Comparison of ENCODE assay signal across 8 mouse cellular contexts in genomic region chr17:25727265-25728008, GRCm38 (mm10). TPM values are rescaled to one million over a fixed set of nuclear protein-coding genes. Genes with fewer than 3 reads are reported as not detected.
DNase-seq lines count a peak whose midpoint lies in the region; ATAC-seq and TF ChIP-seq lines count a peak whose summit lies in the region.

TSS of gene Chtf18 (minus strand) at chr17:25727419.
TSS of gene Rpusd1 (plus strand) at chr17:25727670.

- peaks cover 0 to 16% of the 10 kb centered on the region in 2 experiments; a peak in 2 of 4 replicates for H3K4me1 ChIP-seq in MEL (ENCODE audit: control insufficient read depth in 1 of 2, insufficient read depth in 2 of 2, low read length in 2 of 2)
- peaks cover 9% of the 10 kb centered on the region for H3K4me1 ChIP-seq in cerebellum, adult 2 months (ENCODE audit: control insufficient read depth, insufficient read depth, low read length)
- H3K4me1 ChIP-seq in forebrain, postnatal 0 days (ENCODE audit: insufficient read depth) = peaks cover 13% of the 10 kb centered on the region; the same call in 1 of the 2 replicates
- peaks cover 22% of the 10 kb centered on the region for H3K4me1 ChIP-seq in lung, embryonic 15.5 days

- H3K4me2 ChIP-seq in forebrain, postnatal 0 days (ENCODE audit: low read depth) = peak within 1 kb of the TSS; percentile 94
- peak within 1 kb of the TSS; percentile 94 for H3K4me2 ChIP-seq in lung, embryonic 15.5 days

- H3K4me3 ChIP-seq in MEL (ENCODE audit: control insufficient read depth in 1 of 2, insufficient read depth in 1 of 2, low read depth in 2 of 2, low read length in 2 of 2) = peak within 1 kb of the TSS; percentile 73 to 81
- peak within 1 kb of the TSS; percentile 95 for H3K4me3 ChIP-seq in cerebellum, adult 2 months (replicated peaks; ENCODE audit: insufficient read depth, low read depth, low read length)
- peak within 1 kb of the TSS; percentile 67 for H3K4me3 ChIP-seq in forebrain, postnatal 0 days (ENCODE audit: low read depth, low read length)
- peak within 1 kb of the TSS; percentile 59 for H3K4me3 ChIP-seq in lung, embryonic 15.5 days

- DNase-seq in MEL (ENCODE audit: low read depth, low spot score) = peak; percentile 100
- DNase-seq in cerebellum, adult 2 months = peak; percentile 99 to 100
- peak; percentile 100 for DNase-seq in forebrain, postnatal 0 days
- DNase-seq in heart, postnatal 4 days = peak; percentile 99
- DNase-seq in layer of hippocampus, adult 8-10 months (ENCODE audit: low spot score in 2 of 2) = peak; percentile 100
- DNase-seq in ovary, adult 18-20 months (ENCODE audit: low spot score) = peak; percentile 99
- DNase-seq in thymus, postnatal 0 days (ENCODE audit: low spot score) = peak; percentile 99

- WGBS in cerebellum, adult 2 months = under 1% methylated on average over 37 of the region's 37 CpGs
- 2% methylated on average over 37 of the region's 37 CpGs for WGBS in forebrain, postnatal 0 days
- under 1% methylated on average over 37 of the region's 37 CpGs for WGBS in lung, embryonic 15.5 days

- no peaks in the 10 kb centered on the region for H3K36me3 ChIP-seq in MEL (ENCODE audit: control insufficient read depth in 1 of 2, insufficient read depth in 2 of 2, low read length in 2 of 2)
- H3K36me3 ChIP-seq in forebrain, postnatal 0 days (ENCODE audit: insufficient read depth) = peaks cover 15% of the 10 kb centered on the region; the same call in 1 of the 2 replicates
- H3K36me3 ChIP-seq in lung, embryonic 15.5 days = peaks cover 23% of the 10 kb centered on the region

- peak; percentile 60 to 95 for TF ChIP-seq POLR2A in MEL (IDR thresholded peaks at IDR 0.05; ENCODE audit: control insufficient read depth in 1 of 2, insufficient read depth in 1 of 2, low read depth in 1 of 2, low read length in 2 of 2, poor library complexity in 1 of 2)
- peak; percentile 92; the same call in 1 of the 2 replicates for TF ChIP-seq POLR2A in cerebellum, adult 2 months (IDR thresholded peaks at IDR 0.05; ENCODE audit: borderline replicate concordance, insufficient read depth, low read length)

- no peak for TF ChIP-seq CTCF in MEL (IDR thresholded peaks at IDR 0.05 in 2 of 3, conservative IDR thresholded peaks at IDR 0.05 in 1 of 3; ENCODE audit: control insufficient read depth in 1 of 3, insufficient read depth in 1 of 3, low read depth in 2 of 3, low read length in 3 of 3, poor library complexity in 1 of 3, severe bottlenecking in 1 of 3)
- TF ChIP-seq CTCF in cerebellum, adult 2 months (IDR thresholded peaks at IDR 0.05; ENCODE audit: borderline replicate concordance, insufficient read depth, low read depth, low read length) = no peak
- TF ChIP-seq CTCF in forebrain, postnatal 0 days (IDR thresholded peaks at IDR 0.05; ENCODE audit: low read depth) = no peak

- TF ChIP-seq EP300 in MEL (IDR thresholded peaks at IDR 0.05; ENCODE audit: low read depth in 1 of 2, low read length in 2 of 2) = no peak

- TF ChIP-seq RAD21 in MEL (IDR thresholded peaks at IDR 0.05; ENCODE audit: low read depth, low read length) = no peak

- H3K9ac ChIP-seq in MEL (ENCODE audit: control insufficient read depth, low read depth, low read length, poor library complexity, severe bottlenecking) = peak within 1 kb of the TSS; percentile 77
- H3K9ac ChIP-seq in forebrain, postnatal 0 days = peak within 1 kb of the TSS; percentile 61
- H3K9ac ChIP-seq in lung, embryonic 15.5 days = peak within 1 kb of the TSS; percentile 85

- peak; percentile 99 for ATAC-seq in forebrain, postnatal 0 days
- peak; percentile 98 for ATAC-seq in lung, embryonic 15.5 days (ENCODE audit: borderline replicate concordance, extremely low read depth, low FRiP score, low TSS enrichment)

- no peaks in the 10 kb centered on the region for H3K9me3 ChIP-seq in MEL (replicated peaks; ENCODE audit: insufficient read depth, low read length)
- no peaks in the 10 kb centered on the region for H3K9me3 ChIP-seq in forebrain, postnatal 0 days (ENCODE audit: low read length)
- H3K9me3 ChIP-seq in lung, embryonic 15.5 days = no peaks in the 10 kb centered on the region

- no peaks in the 10 kb centered on the region for H3K27me3 ChIP-seq in MEL (ENCODE audit: control insufficient read depth in 1 of 2, insufficient read depth in 2 of 2, low read length in 2 of 2)
- H3K27me3 ChIP-seq in cerebellum, adult 2 months (ENCODE audit: control insufficient read depth, insufficient read depth, low read length) = no peaks in the 10 kb centered on the region
- no peaks in the 10 kb centered on the region for H3K27me3 ChIP-seq in forebrain, postnatal 0 days (ENCODE audit: insufficient read depth, low read length)
- H3K27me3 ChIP-seq in lung, embryonic 15.5 days = no peaks in the 10 kb centered on the region

- H3K27ac ChIP-seq in MEL (ENCODE audit: control insufficient read depth, low read depth, low read length) = peak within 1 kb of the TSS; percentile 23; the same call in 1 of the 2 replicates
- 0 out of 2 replicates have a peak within 1 kb of the TSS, but pooled peaks have one; percentile 48 for H3K27ac ChIP-seq in cerebellum, adult 2 months (ENCODE audit: insufficient read depth, low read length)
- peak within 1 kb of the TSS; percentile 62; the same call in 1 of the 2 replicates for H3K27ac ChIP-seq in forebrain, postnatal 0 days (ENCODE audit: low read depth, low read length)
- H3K27ac ChIP-seq in lung, embryonic 15.5 days = peak within 1 kb of the TSS; percentile 4; the same call in 1 of the 2 replicates

- H3K79me2 ChIP-seq in MEL (ENCODE audit: control insufficient read depth, insufficient read depth, low read length, poor library complexity) = peaks cover 8% of the 10 kb centered on the region

TF ChIP-seq in MEL, 35 proteins besides CTCF, POLR2A, EP300 and RAD21 (continues in another document):
- TF ChIP-seq CHD2 (IDR thresholded peaks at IDR 0.05; ENCODE audit: low read length) = peak; percentile 70; the same call in 1 of the 2 replicates
- TF ChIP-seq MEF2A (IDR thresholded peaks at IDR 0.05; ENCODE audit: extremely low read depth, insufficient replicate concordance, low read depth, low read length, poor library complexity, severe bottlenecking) = no peak
- TF ChIP-seq UBTF (IDR thresholded peaks at IDR 0.05; ENCODE audit: borderline replicate concordance, insufficient read depth, low read depth, low read length) = no peak
- no peak; the same call in 1 of the 2 replicates for TF ChIP-seq TCF12 (IDR thresholded peaks at IDR 0.05; ENCODE audit: low read depth, low read length)
- TF ChIP-seq ZNF384 (IDR thresholded peaks at IDR 0.05; ENCODE audit: low read depth, low read length) = no peak
- TF ChIP-seq BHLHE40 (IDR thresholded peaks at IDR 0.05; ENCODE audit: borderline replicate concordance, low read depth, low read length) = no peak
- TF ChIP-seq SMC3 (IDR thresholded peaks at IDR 0.05; ENCODE audit: low read depth, low read length) = no peak
- peak; percentile 64; the same call in 1 of the 2 replicates for TF ChIP-seq TBP (IDR thresholded peaks at IDR 0.05; ENCODE audit: low read depth, low read length)
- TF ChIP-seq USF2 (IDR thresholded peaks at IDR 0.05; ENCODE audit: borderline replicate concordance in 1 of 2, insufficient read depth in 1 of 2, low read depth in 1 of 2, low read length in 2 of 2) = no peak
- TF ChIP-seq ZMIZ1 (IDR thresholded peaks at IDR 0.05; ENCODE audit: low read depth, low read length) = peak; percentile 20
- no peak for TF ChIP-seq ZC3H11A (IDR thresholded peaks at IDR 0.05; ENCODE audit: low read depth, low read length)
- TF ChIP-seq MAFK (IDR thresholded peaks at IDR 0.05; ENCODE audit: borderline replicate concordance, low read depth, low read length) = no peak
- no peak for TF ChIP-seq ZKSCAN1 (IDR thresholded peaks at IDR 0.05; ENCODE audit: low read depth, low read length)
- no peak for TF ChIP-seq CHD1 (IDR thresholded peaks at IDR 0.05; ENCODE audit: low read depth, low read length)
- TF ChIP-seq E2F4 (IDR thresholded peaks at IDR 0.05; ENCODE audit: borderline replicate concordance, low read depth, low read length) = peak; percentile 90; the same call in 1 of the 2 replicates
- peak; percentile 40; the same call in 1 of the 2 replicates for TF ChIP-seq KAT2A (conservative IDR thresholded peaks at IDR 0.05; ENCODE audit: low read depth, low read length)
- TF ChIP-seq POLR2AphosphoS2 (IDR thresholded peaks at IDR 0.05; ENCODE audit: low read length) = peak; percentile 65; the same call in 1 of the 2 replicates
- TF ChIP-seq GATA1 (IDR thresholded peaks at IDR 0.05; ENCODE audit: low read depth, low read length) = no peak
- TF ChIP-seq MXI1 (IDR thresholded peaks at IDR 0.05; ENCODE audit: low read depth, low read length) = peak; percentile 82
- TF ChIP-seq ETS1 (IDR thresholded peaks at IDR 0.05; ENCODE audit: low read depth, low read length) = no peak
- no peak for TF ChIP-seq RCOR1 (IDR thresholded peaks at IDR 0.05; ENCODE audit: low read depth, low read length)
- peak; percentile 71 for TF ChIP-seq HCFC1 (IDR thresholded peaks at IDR 0.05; ENCODE audit: low read depth, low read length)

RNA-seq across cellular contexts. Expression of gene Chtf18, which starts in this region (rescaled TPM):
- total RNA-seq in MEL (2012; rRNA removed) = 29.9 and 35.5 TPM in 2 replicates
- polyA plus RNA-seq in MEL (2012; ENCODE audit: insufficient read depth in 1 of 2, insufficient read length in 2 of 2, low read depth in 1 of 2, low replicate concordance in 2 of 2, missing spikeins in 1 of 2) = 10 to 100 TPM in 1 of 2 experiments, not detected in 1; 71.1 TPM
- 3.7 and 4.1 TPM in 2 replicates for polyA plus RNA-seq in cerebellum, adult 2 months (2012; rRNA removed)
- total RNA-seq in forebrain, postnatal 0 days (2014; rRNA removed) = 2.2 and 3.7 TPM in 2 replicates
- polyA plus RNA-seq in forebrain, postnatal 0 days (2015; fragmentation: Nextera tagmentation; extraction: Ambion mirVana) = 2.3 and 3.3 TPM in 2 replicates
- total RNA-seq in heart, postnatal 4 days (2021) = 10 to 100 TPM; 12.6 to 13.6 TPM
- total RNA-seq in layer of hippocampus, adult 8-10 months (2022) = 1 to 10 TPM; 1.3 to 4.9 (median 2.0) TPM
- 36.7 and 42.0 TPM in 2 replicates for polyA plus RNA-seq in lung, embryonic 15.5 days (2015; fragmentation: Nextera tagmentation; extraction: Ambion mirVana)
- 21.1 and 23.5 TPM in 2 replicates for polyA plus RNA-seq in thymus, postnatal 0 days (2015; fragmentation: Nextera tagmentation; extraction: Ambion mirVana)

RNA-seq across cellular contexts. Expression of gene Rpusd1, which starts in this region (rescaled TPM):
- 7.3 and 8.2 TPM in 2 replicates for total RNA-seq in MEL (2012; rRNA removed)
- 10 to 100 TPM in 1 of 2 experiments, not detected in 1; 23.9 TPM for polyA plus RNA-seq in MEL (2012; ENCODE audit: insufficient read depth in 1 of 2, insufficient read length in 2 of 2, low read depth in 1 of 2, low replicate concordance in 2 of 2, missing spikeins in 1 of 2)
- polyA plus RNA-seq in cerebellum, adult 2 months (2012; rRNA removed) = 96.4 and 97.4 TPM in 2 replicates
- 6.5 and 8.0 TPM in 2 replicates for total RNA-seq in forebrain, postnatal 0 days (2014; rRNA removed)
- polyA plus RNA-seq in forebrain, postnatal 0 days (2015; fragmentation: Nextera tagmentation; extraction: Ambion mirVana) = 30.0 and 30.7 TPM in 2 replicates
- total RNA-seq in heart, postnatal 4 days (2021) = 1 to 10 TPM; 5.4 to 6.6 TPM
- 10 to 100 TPM; 51.7 to 56.8 (median 54.0) TPM for total RNA-seq in layer of hippocampus, adult 8-10 months (2022)
- polyA plus RNA-seq in lung, embryonic 15.5 days (2015; fragmentation: Nextera tagmentation; extraction: Ambion mirVana) = 24.5 and 24.7 TPM in 2 replicates
- polyA plus RNA-seq in thymus, postnatal 0 days (2015; fragmentation: Nextera tagmentation; extraction: Ambion mirVana) = 16.9 and 18.7 TPM in 2 replicates

Comparison
In these comparisons a context has a peak if more than half of its experiments do, and no peak if none do; other contexts are left out.
1. Peak in every context shown above with its lines: DNase-seq, ATAC-seq, H3K4me3 ChIP-seq and H3K27ac ChIP-seq.
2. H3K27ac ChIP-seq: peak in every context shown above with its lines; median percentile 62 in forebrain, postnatal 0 days; 48 in cerebellum, adult 2 months; 23 in MEL; 4 in lung, embryonic 15.5 days.